Mouse (Mus musculus): ENCODE results near the gene Snorc. TPM values are rescaled to one million over a fixed set of nuclear protein-coding genes. Genes with fewer than 3 reads are reported as not detected.

Snorc gene
- polyA plus RNA-seq, 2 experiments = not detected

DNA sequence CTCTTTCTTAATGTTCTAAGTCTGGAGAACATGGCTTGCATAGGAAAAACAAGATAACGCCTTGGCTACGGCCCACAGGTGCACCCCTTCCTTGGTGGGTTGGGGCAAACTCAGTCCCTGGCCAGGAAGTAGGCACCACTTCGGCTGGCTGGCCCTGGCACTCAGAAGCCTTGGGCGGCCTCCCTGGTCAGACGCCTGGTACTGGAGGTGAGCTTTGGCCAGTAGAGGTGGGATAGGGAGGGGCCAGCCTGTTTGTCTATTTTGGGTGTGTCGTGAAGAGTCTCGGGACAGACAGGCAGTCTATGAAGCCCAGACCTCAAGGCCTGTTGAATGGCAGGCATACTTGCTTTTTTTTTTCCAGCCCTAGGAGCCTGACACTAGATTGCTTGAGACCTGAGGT lies 2.5 kb downstream of the Snorc start:
- no peak for ATAC-seq (ENCODE audit: insufficient read depth)
- DNase-seq (ENCODE audit: low read depth in 3 of 3, low spot score in 3 of 3) = no peak
- Histone ChIP-seq H3K4me1 (replicated peaks; ENCODE audit: control insufficient read depth in 2 of 2, insufficient read depth in 2 of 2, low read length in 1 of 2) (no peaks in the 10 kb centered on the region), H3K9me3 (ENCODE audit: control insufficient read depth, low read length) (no peaks in the 10 kb centered on the region), H3K36me3 (replicated peaks; ENCODE audit: control insufficient read depth, insufficient read depth, low read depth) (no peaks in the 10 kb centered on the region), H3K9ac (replicated peaks) (no peak overlapping the region), H3K27ac (no peak overlapping the region), H3K4me3 (ENCODE audit: insufficient read depth in 1 of 2, low read depth in 2 of 2, low read length in 2 of 2) (no peak overlapping the region), H3K4me2 (ENCODE audit: low read depth) (no peak overlapping the region), H3K27me3 (ENCODE audit: control insufficient read depth, insufficient read depth, low read length) (peaks cover 5% of the 10 kb centered on the region)
- 64% methylated on average over 7 of the region's 7 CpGs for WGBS (ENCODE audit: insufficient replicate concordance)
- TF ChIP-seq EP300 (IDR thresholded peaks at IDR 0.05; ENCODE audit: low read depth) (no peak), CTCF (IDR thresholded peaks at IDR 0.05; ENCODE audit: low read depth) (no peak)

DNA sequence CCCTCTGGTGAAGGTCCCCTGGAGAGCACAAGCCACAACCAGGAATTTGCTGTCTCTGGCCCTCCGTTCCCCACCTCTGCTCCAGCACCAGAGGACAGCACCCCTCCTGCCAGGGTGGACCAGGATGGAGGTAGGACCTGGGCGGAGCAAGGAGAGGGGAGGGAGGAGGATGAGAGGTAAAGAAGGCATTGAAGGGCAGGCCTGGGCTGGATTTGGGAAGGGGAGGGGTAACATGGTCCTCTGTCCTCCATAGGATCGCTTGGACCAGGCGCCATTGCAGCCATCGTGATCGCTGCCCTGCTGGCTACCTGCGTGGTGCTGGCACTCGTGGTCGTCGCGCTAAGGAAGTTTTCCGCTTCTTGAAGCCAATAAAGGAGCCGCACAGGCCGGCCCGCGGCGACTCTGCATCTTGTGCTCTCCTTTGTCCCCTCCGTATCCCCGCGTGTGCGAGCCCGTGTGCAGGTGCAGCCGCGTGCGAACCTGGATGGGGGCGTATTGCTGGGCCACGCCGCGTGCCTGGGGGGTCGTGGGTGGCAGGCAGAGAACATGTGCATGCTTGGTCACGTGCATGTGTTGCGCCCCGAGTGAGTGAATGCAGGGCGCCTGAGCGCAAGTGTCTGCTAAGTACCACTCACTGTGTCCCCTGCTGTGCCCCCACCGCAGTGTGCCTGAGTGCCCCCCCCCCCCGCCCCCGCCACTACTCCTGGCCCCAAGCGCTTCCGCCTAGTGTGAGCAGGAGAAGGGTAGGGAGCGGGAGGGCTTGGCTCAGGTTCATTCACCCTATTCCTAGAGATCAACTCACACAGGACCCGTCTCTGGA lies 5.2 kb downstream of the Snorc start:
- H3K4me1 ChIP-seq (replicated peaks; ENCODE audit: control insufficient read depth in 2 of 2, insufficient read depth in 2 of 2, low read length in 1 of 2) = no peaks in the 10 kb centered on the region
- no peaks in the 10 kb centered on the region for H3K9me3 ChIP-seq (ENCODE audit: control insufficient read depth, low read length)
- TF ChIP-seq CTCF (IDR thresholded peaks at IDR 0.05; ENCODE audit: low read depth) (no peak), EP300 (IDR thresholded peaks at IDR 0.05; ENCODE audit: low read depth) (no peak)
- H3K9ac ChIP-seq (replicated peaks) = no peak overlapping the region
- H3K4me2 ChIP-seq (ENCODE audit: low read depth) = no peak overlapping the region
- DNase-seq (ENCODE audit: low read depth in 3 of 3, low spot score in 3 of 3) = no peak
- no peak overlapping the region for H3K27ac ChIP-seq
- no peaks in the 10 kb centered on the region for H3K36me3 ChIP-seq (replicated peaks; ENCODE audit: control insufficient read depth, insufficient read depth, low read depth)
- no peak for ATAC-seq (ENCODE audit: insufficient read depth)
- peaks cover 5% of the 10 kb centered on the region for H3K27me3 ChIP-seq (ENCODE audit: control insufficient read depth, insufficient read depth, low read length)
- H3K4me3 ChIP-seq (ENCODE audit: insufficient read depth in 1 of 2, low read depth in 2 of 2, low read length in 2 of 2) = no peak overlapping the region
- WGBS (ENCODE audit: insufficient replicate concordance) = 7% methylated on average over 42 of the region's 42 CpGs

DNA sequence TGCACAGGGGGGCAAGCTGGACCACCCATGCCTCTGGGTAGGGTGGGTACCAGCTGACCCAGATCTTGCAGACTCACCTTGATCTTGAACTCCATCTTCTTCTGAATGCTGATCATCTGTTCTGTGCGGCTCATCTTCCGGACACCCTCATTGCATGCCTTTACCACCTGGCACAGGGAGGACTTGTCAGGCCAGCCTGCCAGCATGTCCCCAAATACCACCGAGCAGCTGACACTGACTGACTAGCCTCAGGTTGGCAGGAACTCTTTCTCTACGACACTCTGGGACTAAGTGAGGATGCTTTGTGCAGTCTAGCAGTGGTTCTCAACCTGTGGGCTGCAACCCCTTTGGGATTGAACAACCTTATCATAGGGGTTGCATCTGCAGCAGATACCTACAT lies 12.5 kb downstream of the Snorc start:
- DNase-seq (ENCODE audit: low read depth in 3 of 3, low spot score in 3 of 3) (no peak), ATAC-seq (ENCODE audit: insufficient read depth) (no peak)
- TF ChIP-seq EP300 (IDR thresholded peaks at IDR 0.05; ENCODE audit: low read depth) (no peak), CTCF (IDR thresholded peaks at IDR 0.05; ENCODE audit: low read depth) (no peak)
- H3K4me1 ChIP-seq (replicated peaks; ENCODE audit: control insufficient read depth in 2 of 2, insufficient read depth in 2 of 2, low read length in 1 of 2) = no peaks in the 10 kb centered on the region
- H3K27me3 ChIP-seq (ENCODE audit: control insufficient read depth, insufficient read depth, low read length) = no peaks in the 10 kb centered on the region
- H3K4me2 ChIP-seq (ENCODE audit: low read depth) = no peak overlapping the region
- H3K9me3 ChIP-seq (ENCODE audit: control insufficient read depth, low read length) = no peaks in the 10 kb centered on the region
- H3K27ac ChIP-seq = no peak overlapping the region
- no peak overlapping the region for H3K4me3 ChIP-seq (ENCODE audit: insufficient read depth in 1 of 2, low read depth in 2 of 2, low read length in 2 of 2)
- H3K9ac ChIP-seq (replicated peaks) = no peak overlapping the region
- 64% methylated on average over 4 of the region's 4 CpGs for WGBS (ENCODE audit: insufficient replicate concordance)
- no peaks in the 10 kb centered on the region for H3K36me3 ChIP-seq (replicated peaks; ENCODE audit: control insufficient read depth, insufficient read depth, low read depth)

DNA sequence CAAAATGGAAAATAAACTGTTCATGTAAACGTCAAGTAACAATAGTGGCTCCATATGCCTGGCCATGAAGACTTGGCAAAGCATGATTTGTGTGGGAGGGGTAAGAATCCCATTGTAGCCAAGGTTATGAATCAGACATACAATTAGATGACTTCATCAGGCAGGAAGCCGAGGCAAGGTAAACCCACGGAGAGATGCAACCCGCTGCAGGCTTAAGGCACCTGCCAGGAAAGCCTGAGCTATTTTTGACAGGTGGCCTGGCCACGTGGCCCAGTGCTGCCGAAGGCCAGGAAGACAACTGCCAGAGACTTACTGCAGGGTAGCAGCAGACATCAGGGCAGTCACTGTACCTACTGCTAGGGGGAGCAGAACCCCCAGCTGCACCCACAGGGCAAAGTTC lies 16.3 kb downstream of the Snorc start:
- Histone ChIP-seq H3K4me2 (ENCODE audit: low read depth) (no peak overlapping the region), H3K9me3 (ENCODE audit: control insufficient read depth, low read length) (no peaks in the 10 kb centered on the region), H3K36me3 (replicated peaks; ENCODE audit: control insufficient read depth, insufficient read depth, low read depth) (no peaks in the 10 kb centered on the region), H3K9ac (replicated peaks) (no peak overlapping the region), H3K4me3 (ENCODE audit: insufficient read depth in 1 of 2, low read depth in 2 of 2, low read length in 2 of 2) (no peak overlapping the region), H3K27ac (no peak overlapping the region), H3K4me1 (replicated peaks; ENCODE audit: control insufficient read depth in 2 of 2, insufficient read depth in 2 of 2, low read length in 1 of 2) (no peaks in the 10 kb centered on the region), H3K27me3 (ENCODE audit: control insufficient read depth, insufficient read depth, low read length) (no peaks in the 10 kb centered on the region)
- DNase-seq (ENCODE audit: low read depth in 3 of 3, low spot score in 3 of 3) (no peak), ATAC-seq (ENCODE audit: insufficient read depth) (no peak)
- TF ChIP-seq EP300 (IDR thresholded peaks at IDR 0.05; ENCODE audit: low read depth) = no peak
- no peak for TF ChIP-seq CTCF (IDR thresholded peaks at IDR 0.05; ENCODE audit: low read depth)
- 47% methylated on average over 6 of the region's 6 CpGs for WGBS (ENCODE audit: insufficient replicate concordance)

DNA sequence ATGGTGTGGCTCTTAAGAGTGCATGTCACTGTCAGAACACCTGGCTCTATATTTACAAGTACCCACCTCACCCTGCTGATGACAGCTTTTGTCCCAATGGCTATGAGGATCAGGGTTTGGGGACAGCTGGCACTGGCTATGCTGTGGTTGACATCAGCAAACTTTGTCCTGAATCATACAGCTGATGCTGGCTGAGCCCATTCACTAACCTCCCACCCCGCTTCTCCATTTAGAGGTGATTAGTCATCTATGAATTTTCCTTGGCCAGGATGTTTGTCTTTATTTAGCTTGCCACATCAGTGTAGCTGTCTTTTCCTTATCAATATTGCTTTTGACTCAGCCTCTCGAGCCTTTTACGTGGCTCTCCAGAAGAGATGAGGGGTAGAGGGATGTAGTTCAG lies 22.2 kb downstream of the Snorc start:
- H3K36me3 ChIP-seq (replicated peaks; ENCODE audit: control insufficient read depth, insufficient read depth, low read depth) = no peaks in the 10 kb centered on the region
- no peaks in the 10 kb centered on the region for H3K4me1 ChIP-seq (replicated peaks; ENCODE audit: control insufficient read depth in 2 of 2, insufficient read depth in 2 of 2, low read length in 1 of 2)
- ATAC-seq (ENCODE audit: insufficient read depth) (no peak), DNase-seq (ENCODE audit: low read depth in 3 of 3, low spot score in 3 of 3) (no peak)
- no peaks in the 10 kb centered on the region for H3K27me3 ChIP-seq (ENCODE audit: control insufficient read depth, insufficient read depth, low read length)
- H3K9ac ChIP-seq (replicated peaks) = no peak overlapping the region
- H3K27ac ChIP-seq = no peak overlapping the region
- H3K4me2 ChIP-seq (ENCODE audit: low read depth) = no peak overlapping the region
- no peaks in the 10 kb centered on the region for H3K9me3 ChIP-seq (ENCODE audit: control insufficient read depth, low read length)
- H3K4me3 ChIP-seq (ENCODE audit: insufficient read depth in 1 of 2, low read depth in 2 of 2, low read length in 2 of 2) = no peak overlapping the region
- no peak for TF ChIP-seq CTCF (IDR thresholded peaks at IDR 0.05; ENCODE audit: low read depth)
- no peak for TF ChIP-seq EP300 (IDR thresholded peaks at IDR 0.05; ENCODE audit: low read depth)
- WGBS (ENCODE audit: insufficient replicate concordance) = 52% methylated on average over 3 of the region's 3 CpGs
